Mouse (Mus musculus) layer of hippocampus, postnatal 36 days (tissue): ENCODE data around the gene Tspan5. TPM values are rescaled to one million over a fixed set of nuclear protein-coding genes. Genes with fewer than 3 reads are reported as not detected.

Experiments
- DNase-seq, 2 experiments: peaks; one replicate each; pipeline ENCODE4 v3.0.0; 2022
- total RNA-seq, 2 experiments: library from RNA; stranded (reverse); gene quantifications; 2 replicates each; pipeline ENCODE4 v1.2.3; 2021

The Tspan5 gene
- 100 to 1,000 TPM; 208 to 210 TPM for total RNA-seq

GRCm38 (mm10) chr3:138741649-138742565 lies at the start of gene Tspan5:
Tspan5 (plus strand) TSS chr3:138742195.
- DNase-seq = peak; percentile 78

GRCm38 (mm10) chr3:138692302-138692701 lies 49.7 kb upstream of the Tspan5 start:
- no peak for DNase-seq

- DNase-seq = no peak
These were observed 38.6 kb upstream of the Tspan5 start for GRCm38 (mm10) chr3:138703399-138703798.

DNA sequence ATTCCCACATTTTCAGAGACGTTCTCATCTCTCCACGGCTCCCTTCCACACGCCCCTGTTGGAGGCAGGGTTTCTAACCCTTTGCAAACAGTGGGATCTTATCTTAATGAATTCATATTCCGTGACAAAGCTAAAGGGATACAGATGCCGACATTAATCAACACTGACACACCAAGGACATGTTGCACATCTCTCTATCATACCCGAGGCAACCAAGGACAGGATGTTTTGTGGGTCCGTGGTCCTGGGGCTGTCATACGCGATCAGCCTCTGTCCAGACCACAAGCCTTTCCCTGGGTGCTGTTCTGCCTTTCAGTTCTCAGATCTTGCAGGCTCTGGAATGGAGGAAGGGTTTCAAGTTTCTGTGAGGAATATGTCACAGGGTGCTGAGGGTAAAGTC lies 37.5 kb upstream of the Tspan5 start:
- no peak for DNase-seq

- DNase-seq = no peak
These were observed 36.1 kb upstream of the Tspan5 start for GRCm38 (mm10) chr3:138705875-138706274.

DNA sequence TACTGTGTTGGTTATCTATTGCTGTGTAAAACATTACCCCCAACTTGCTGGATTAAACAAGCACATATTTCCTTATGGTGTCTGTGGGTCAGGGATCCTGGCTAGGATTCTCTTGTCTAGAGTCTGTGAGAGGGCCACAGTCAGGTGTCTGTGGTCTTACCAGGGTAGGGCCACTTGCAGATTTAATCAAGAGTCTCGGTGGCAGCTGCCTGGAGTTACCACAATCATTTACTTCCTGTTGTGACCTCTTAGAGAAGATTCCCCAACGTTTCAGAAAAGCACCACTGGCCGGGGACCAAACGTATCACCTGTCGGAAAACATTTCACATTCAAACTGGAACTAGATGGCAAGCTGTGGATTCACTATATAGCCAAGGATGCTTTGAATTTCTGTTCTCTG lies 32.8 kb upstream of the Tspan5 start:
- DNase-seq = no peak

- no peak for DNase-seq
These were observed 30.0 kb upstream of the Tspan5 start for GRCm38 (mm10) chr3:138711971-138712370.

DNA sequence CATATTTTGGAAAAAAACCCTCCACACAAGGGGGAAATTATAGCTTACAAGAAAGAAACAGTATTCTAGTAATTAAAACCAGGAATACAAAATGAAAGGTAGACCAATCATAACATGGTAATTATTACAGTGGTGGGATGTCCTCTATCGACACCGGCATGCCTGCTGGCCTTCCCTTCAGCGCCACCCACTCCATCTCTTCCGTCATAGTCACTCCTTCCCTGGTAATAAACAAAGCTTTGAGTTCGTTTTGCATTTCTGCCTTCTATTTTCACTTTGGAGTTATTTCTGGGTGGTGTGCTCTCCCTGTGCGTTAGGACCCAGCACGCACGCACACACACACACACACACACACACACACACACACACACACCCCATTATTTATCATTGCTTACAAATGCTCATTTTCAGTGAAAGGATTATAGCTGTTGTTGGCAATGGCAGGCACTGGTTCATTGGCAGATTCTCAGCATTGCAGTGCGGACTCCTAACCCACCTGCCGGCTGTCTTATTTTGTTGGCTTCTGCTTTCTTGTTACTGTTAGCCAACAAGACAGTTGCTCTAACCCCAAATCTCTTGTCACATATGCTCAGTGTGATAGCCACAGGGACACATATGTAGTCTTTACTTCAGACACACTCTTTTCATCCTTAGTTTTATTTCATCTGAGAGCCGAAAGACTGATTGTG lies 29.4 kb upstream of the Tspan5 start:
- peak; percentile 21 to 43 for DNase-seq

DNA sequence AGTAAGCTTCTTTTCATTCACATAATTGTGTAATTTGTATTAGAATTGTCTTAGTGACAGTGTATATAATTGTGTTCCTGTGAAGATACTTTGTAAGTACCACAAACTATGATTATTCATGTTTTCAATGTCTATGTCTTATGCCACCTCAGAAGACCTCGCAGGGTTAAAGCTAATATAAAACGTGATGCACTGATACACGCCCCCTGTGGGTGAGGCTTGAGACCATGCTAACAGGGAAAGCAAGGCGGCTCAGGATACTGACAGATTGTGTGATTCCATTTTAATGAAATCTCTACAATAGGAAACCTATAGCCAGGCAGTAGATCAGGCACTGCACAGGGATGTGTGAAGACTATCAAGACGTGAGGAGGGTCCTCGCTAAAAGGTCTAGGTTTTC lies 28.9 kb upstream of the Tspan5 start:
- DNase-seq = no peak

DNA sequence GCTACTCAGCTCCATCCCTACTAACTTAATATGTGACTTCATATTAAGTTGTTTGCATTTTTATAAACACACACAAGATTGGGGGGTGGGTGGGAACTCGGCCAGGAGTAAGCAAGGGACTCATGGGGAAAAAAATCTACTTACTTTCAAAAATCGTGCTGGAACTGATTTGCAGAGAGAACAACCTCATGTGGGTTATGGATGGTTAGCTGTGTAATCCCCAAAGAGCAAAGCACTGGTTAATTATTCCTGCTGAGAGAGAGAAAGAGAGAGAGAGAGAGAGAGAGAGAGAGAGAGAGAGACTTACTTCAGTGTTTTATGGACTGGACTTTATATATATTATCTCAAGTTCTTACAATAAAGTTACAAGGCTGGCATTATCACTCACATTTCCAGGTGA lies 27.2 kb upstream of the Tspan5 start:
- DNase-seq = no peak

- DNase-seq = no peak
These were observed 26.8 kb upstream of the Tspan5 start for GRCm38 (mm10) chr3:138715212-138715611.

DNA sequence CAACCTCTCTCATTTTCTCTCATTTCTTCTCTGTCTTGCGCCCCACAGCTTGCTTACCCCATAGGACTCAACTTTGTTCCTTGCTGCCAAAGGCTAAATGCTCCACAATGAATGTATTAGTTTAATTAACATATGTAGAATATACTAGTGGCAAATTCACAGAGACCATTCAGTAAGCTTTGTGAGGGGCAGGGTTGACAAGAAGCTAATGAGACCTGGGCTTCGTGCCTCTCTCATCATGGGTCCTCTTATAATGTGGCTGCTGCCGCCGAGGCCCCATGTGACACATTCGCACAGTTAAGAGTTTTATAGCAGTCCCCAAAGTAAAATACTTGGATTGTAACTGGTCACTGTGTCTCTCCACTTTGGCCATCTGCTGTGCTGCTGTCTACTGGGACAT lies 25.0 kb upstream of the Tspan5 start:
- no peak for DNase-seq

- no peak for DNase-seq
These were observed 19.8 kb upstream of the Tspan5 start for GRCm38 (mm10) chr3:138722152-138722551.

GRCm38 (mm10) chr3:138727571-138727970 lies 14.4 kb upstream of the Tspan5 start:
- no peak for DNase-seq

- no peak for DNase-seq
These were observed 13.2 kb upstream of the Tspan5 start for GRCm38 (mm10) chr3:138728840-138729239.

- no peak for DNase-seq
These were observed 11.2 kb upstream of the Tspan5 start for GRCm38 (mm10) chr3:138730812-138731211.

DNA sequence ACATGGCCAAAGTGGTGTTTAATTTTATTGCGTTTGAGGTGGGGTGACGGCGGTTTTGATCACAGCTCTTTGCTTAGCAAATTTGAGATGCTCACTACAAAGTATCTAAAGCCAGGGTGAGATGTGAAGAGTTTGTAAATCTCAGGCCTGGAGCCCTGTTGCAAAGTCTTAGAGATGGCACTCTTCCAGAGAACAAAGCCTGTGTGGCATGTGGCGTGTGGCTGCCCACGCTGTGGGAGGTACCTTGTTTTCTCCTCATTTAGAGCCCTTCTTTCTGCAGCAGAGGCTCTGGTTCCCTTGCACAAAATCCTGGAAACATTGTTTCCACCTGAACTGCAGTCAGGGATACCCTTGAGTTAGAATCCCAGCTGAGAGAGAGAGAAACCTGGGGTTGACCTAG lies 6.2 kb upstream of the Tspan5 start:
- peak in 1 of 2 experiments; percentile 55 for DNase-seq

GRCm38 (mm10) chr3:138739150-138739700 lies 2.8 kb upstream of the Tspan5 start:
- DNase-seq = no peak

DNA sequence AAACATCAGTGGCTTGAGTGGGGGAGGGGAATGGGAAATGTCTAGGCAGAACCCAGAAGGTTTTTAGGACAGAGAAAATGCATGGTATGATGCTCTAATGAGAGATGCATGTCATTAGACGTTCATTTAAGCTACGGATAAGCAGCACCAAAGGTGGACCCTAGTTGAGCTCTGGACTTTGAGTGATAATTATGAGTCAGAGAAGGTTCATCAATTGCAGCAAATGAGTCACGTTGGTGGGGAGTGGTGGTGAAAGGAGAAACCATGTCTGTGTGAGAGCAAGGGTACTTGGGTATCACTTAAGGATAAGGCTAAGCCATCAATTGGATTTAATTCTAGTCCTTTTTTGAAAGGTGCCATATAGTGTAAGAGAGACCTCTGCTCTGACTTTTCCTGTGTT lies 1.7 kb upstream of the Tspan5 start:
- DNase-seq = no peak

- no peak for DNase-seq
These were observed 1.0 kb upstream of the Tspan5 start for GRCm38 (mm10) chr3:138740843-138741540.

GRCm38 (mm10) chr3:138742566-138742930 lies 553 bp downstream of the Tspan5 start:
- DNase-seq = no peak

DNA sequence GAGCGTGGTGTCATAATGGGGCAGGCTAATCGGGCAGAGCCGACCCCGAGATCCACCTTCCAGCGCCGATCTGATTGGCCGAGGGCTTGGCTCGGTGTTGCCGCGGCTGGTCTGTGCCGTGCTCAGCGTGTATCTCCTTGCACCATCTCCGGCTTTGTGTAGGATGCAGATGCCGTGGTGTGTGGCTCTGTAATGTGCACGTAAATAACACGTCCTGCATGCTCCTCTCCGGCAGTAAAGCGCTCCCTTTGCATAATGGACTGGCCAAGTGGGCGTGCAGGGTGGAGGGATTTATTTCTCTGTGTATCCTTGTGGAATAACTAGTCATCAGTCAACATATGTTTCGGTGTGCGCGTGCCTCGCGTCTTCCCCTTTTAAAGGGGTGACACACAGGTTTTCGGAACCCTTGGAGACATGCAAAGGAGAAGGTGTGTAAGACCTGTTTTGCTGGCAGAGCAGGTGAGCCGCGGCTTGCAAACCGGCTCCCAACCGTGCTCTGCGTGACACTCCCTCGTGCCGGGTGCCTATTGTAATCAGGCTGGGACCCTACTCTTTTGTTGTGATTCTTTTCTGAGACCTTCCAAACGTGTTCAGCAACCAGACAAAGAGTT lies 1.2 kb downstream of the Tspan5 start:
- peak; percentile 66 to 70 for DNase-seq
